Mouse (Mus musculus): ENCODE measurements around the gene Sipa1l2. TPM values are rescaled to one million over a fixed set of nuclear protein-coding genes. Genes with fewer than 3 reads are reported as not detected.
A peak's percentile ranks its signal among the peaks of the same experiment; 100 is the strongest.

Sipa1l2 gene
- total RNA-seq (2021), result 10 to 100 TPM; 34.3 to 48.1 TPM
- long read RNA-seq, experiment 1, full-length matches to known transcripts, result 9 of 23 reads
- long read RNA-seq, experiment 1, partial matches to known transcripts, result 8 of 23 reads
- long read RNA-seq, experiment 1, other reads (novel, unspliced or antisense), result 6 of 23 reads
- long read RNA-seq, experiment 2, full-length matches to known transcripts, result 9 of 53 reads
- long read RNA-seq, experiment 2, partial matches to known transcripts, result 38 of 53 reads
- long read RNA-seq, experiment 2, other reads (novel, unspliced or antisense), result 6 of 53 reads

DNA sequence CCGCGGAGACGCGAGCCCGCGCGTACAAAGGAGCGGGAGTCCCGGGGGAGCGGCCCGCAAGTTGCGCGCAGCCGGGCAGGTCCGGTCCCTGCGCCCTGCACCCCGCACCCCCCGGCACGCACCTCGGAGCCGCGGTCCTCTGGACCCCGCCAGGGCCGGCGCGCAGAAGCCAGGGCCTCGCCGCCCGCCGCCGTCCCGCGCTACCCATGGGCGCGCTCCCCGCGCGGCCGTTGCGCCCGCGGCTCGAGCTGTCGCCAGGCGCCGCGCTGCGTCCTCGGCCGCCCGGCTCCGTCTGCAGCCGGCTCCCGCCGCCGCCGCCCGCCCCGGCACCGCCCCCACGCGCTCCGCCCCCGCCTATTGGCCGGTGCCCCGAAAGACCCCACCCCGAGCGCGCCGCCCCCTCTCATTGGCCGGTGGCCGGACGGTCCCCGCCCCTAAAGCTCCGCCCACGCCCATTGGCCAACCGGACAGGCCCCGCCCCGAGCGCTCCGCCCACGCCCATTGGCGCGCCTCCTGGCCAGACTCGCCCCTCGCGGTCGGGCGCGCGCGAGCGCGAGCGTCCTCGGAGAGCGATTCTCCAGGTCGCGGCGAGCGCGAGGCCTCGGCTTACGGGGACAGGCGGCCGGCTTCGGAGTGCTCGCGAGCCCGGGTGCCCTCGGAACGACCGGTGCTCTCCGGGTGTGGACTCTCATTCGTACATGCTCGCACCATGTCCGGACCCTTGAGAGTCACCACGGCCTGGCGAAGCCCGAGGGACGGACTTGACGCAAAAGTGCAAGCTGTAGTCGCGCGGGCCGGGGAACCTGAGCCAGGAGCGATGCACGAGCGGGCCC is at the start of gene Sipa1l2:
Sipa1l2 (minus strand) TSS at position 276 of the 833 bp plus-strand sequence.
- peak; percentile 100 for DNase-seq (ENCODE audit: low spot score in 2 of 2)

DNA sequence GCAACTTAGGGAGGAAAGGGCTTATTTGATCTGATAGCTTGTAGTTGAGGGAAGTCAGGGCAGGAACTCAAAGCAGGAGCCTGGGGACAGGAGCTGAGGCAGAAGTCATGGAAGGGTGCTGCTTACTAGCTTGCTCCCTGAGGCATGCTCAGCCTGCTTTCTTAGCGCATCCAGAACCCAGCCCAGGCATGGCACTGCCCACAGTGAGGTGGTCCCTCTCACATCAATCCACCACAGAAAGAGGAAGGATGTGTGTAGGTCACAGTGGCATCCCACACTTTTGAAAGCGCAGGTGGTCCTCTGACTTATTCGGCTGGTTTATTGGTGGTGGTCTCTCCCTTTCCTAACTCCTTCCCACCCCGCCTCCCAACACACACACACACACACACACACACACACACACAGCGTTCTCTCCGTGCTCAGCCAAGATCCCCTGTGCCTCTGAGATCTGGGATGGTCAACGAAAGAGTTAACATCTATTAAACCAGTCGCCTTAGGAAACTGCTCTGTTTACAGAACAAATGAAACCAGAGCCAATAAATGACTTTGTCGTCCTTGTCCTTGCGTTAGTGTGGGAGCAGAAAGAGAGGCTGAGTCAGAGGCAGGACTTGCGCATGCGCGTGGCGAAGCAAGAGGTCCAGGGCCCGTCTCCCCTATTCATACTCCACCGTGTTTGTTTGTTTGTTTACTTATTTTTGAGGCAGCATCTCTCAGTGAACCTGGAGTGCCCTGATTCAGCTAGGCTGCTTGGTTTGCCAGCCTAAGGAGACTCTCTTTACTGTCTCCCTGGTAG is 49.1 kb upstream of the Sipa1l2 start:
- DNase-seq (ENCODE audit: low spot score in 2 of 2), result peak; percentile 62 to 76

- DNase-seq (ENCODE audit: low spot score in 2 of 2), result no peak
Measured at GRCm38 (mm10) chr8:125616935-125617334, 47.3 kb upstream of the Sipa1l2 start.

- DNase-seq (ENCODE audit: low spot score in 2 of 2), result no peak
Measured at GRCm38 (mm10) chr8:125616039-125616438, 46.4 kb upstream of the Sipa1l2 start.

DNA sequence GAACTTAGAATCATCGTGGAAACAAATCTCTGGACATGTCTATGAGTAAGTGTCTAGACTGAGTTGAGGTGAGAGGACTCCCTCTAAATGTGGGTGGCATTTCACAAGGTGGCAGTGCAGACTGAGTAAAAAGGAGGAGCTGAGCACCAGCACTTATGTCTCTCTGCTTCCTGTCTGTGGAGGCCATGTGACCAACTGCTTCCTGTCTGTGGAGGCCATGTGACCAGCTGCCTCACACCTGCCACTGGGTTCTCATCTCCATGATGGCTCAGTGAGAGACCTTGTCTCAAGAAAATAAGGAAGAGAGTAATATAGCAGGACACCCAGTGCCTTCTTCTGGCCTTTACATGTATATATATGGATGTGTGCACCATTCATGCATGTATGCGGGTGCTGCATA is 43.9 kb upstream of the Sipa1l2 start:
- no peak for DNase-seq (ENCODE audit: low spot score in 2 of 2)

- no peak for DNase-seq (ENCODE audit: low spot score in 2 of 2)
Measured at GRCm38 (mm10) chr8:125611799-125612560, 42.4 kb upstream of the Sipa1l2 start.

DNA sequence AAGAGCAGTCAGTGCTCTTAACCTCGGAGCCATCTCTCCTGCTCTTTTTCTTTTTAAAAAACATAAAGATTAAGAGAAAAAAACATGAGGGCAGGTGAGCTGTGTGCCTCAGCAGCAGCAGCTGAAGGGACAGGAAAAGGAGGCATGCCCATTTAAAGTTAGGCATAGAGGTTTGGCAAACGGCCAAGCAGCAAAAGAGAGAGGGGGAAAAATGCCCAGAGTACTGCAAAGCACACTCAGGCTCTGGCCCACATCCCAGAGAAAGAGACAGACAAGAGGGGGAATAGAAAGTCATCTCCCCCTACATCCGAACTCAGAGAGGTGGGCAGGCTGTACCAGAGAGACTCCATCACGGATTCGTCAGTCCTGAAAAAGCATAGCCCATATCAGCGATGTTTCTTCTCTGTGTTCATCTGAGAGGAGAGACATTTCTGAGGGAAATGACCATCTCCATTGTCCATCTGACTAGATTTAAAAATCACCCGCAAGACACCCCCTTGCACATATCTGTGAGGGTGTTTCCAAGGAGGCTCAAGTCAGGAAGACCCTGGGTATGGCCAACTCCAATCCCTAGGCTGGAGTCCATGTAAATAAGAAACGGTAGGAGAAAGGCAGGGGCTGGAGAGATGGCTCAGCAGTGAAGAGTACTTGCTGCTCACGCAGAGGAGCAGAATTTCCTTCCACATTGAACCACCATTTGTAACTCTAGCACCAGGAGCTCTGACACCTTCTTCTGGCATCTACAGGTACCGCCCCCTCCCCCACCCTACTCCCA is 41.6 kb upstream of the Sipa1l2 start:
- no peak for DNase-seq (ENCODE audit: low spot score in 2 of 2)

DNA sequence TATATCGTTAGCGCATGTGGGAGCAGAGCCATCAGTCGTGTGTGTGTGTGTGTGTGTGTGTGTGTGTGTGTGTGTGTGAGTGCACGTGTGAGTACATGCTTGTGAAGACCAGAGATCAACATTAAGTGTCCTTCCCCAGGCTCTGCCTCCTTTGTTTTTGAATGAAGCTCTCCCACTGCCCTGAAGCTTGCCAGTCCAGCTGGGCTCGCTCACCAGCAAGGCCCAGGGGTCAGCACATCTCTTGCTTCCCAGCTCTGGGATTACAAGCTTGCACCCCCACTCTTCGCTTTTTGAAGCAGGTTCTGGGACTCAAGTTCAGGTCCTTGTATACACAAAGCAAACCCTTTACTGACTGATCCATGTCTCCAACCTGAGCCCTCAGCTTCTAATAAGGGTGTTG is 40.1 kb upstream of the Sipa1l2 start:
- no peak for DNase-seq (ENCODE audit: low spot score in 2 of 2)

- DNase-seq (ENCODE audit: low spot score in 2 of 2), result no peak
Measured at GRCm38 (mm10) chr8:125607714-125608223, 38.2 kb upstream of the Sipa1l2 start.

DNA sequence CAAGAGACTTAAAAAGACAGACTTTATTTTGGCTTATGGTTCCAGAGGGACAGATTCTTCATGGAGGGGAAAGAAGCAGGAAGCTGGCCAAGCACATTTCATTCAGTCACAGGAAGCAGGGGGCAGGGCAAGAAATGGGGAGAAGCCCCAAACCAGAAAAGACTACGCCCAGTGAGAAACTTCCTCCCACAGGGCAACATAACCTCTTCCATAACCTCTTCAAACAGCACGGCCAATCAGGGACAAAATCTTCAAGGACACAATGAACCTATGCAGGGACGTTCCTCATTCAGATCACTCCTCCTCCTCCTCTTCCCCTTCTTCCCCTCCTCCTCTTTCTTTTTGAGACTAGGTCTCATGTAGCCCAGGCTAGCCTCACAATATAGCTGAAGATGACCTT is 37.3 kb upstream of the Sipa1l2 start:
- no peak for DNase-seq (ENCODE audit: low spot score in 2 of 2)

GRCm38 (mm10) chr8:125604817-125605512 is 35.4 kb upstream of the Sipa1l2 start:
- no peak for DNase-seq (ENCODE audit: low spot score in 2 of 2)

DNA sequence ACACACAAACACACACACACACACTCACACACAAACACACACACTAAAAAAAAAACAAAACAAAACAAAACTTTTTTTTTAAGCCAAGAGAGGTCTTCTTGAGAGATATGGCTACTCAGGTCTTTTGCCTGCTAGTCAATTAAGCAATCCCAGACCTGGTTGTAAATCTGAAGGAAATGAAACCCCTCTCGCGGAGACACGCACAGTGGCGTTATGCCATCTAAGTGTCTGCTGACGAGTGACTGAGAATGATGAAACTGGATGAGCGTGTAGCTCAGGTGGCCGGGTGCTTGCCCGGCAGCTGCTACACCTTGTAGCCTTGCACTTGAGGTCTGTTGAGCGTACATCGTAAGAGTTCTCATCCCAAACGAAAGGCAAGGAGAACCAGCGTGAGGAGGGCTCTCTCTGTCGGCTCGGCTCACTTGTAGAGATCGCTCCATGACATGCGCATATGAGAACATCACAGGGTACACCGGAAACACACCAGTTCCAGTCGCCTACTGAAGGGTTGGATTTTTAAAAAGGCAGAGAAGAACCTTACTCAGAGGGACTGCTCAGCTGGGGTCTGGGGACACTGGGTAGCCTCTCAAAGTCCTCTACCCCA is 34.7 kb upstream of the Sipa1l2 start:
- no peak for DNase-seq (ENCODE audit: low spot score in 2 of 2)

DNA sequence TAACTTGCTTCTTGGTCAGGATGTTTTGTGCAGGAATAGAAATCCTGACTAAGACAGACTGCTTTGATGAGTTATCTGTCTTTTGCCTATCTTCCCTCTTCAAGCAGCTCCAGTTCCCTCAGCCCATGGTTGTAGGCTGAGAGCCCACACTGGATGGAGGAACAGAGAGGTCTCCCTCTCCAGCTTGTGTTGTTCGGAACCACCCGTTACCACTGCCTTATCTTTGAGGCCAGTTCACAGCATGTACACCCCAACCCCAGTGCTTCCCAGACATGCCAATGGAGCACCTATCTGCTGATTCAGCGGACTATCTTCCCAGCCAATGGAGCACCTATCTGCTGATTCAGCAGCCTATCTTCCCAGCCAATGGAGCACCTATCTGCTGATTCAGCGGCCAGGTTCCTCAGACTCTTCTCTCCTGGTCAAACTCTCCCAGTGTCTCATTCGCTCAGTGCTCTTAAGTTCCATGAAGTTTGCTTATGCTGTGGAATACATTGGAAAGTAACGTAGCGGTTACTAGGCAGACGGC is 33.8 kb upstream of the Sipa1l2 start:
- no peak for DNase-seq (ENCODE audit: low spot score in 2 of 2)

GRCm38 (mm10) chr8:125600033-125600686 is 30.6 kb upstream of the Sipa1l2 start:
- DNase-seq (ENCODE audit: low spot score in 2 of 2), result no peak

DNA sequence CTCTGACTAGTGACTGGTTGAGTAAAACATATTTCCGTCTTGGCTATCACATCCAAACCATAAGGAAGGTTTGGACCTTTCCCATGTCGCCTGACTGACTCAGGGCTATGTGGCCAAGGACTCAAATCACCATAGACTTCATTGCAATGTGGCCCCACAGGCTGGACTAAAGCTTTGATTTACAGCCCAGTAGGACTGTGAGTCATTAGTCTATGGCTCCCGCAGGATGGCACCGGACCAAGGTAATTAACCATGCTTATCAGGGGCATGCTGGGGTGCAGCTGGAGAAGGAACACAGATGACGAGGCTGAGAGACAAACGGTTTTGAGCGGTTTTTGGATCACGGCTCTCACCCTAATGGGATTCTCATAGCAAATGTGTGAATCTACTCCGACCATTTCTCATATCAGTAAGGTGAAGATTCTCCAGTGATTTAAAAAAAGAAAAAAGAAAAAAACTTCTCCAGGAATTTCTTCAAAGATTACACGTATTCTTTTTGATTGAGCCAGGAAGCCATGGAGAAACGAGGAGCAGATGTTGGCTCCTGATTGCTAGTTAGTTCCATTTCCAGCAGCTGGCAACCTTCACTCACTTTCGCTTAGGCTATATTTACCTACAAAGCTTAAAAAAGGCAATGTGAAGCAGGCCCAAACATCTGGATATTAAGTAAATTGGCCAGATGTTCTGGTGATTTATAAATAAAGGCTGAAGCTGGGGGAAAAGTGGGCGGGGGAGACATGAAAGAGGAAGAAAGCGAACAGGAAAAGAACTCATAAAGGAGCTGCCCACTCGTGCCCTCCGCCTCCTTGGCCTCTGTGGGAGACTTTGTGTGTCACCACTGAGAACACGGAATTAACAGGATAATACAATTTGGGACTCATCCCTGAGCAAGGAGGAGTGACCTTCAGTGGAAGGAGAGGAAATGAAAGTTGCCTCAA is 26.2 kb upstream of the Sipa1l2 start:
- peak; percentile 56 to 73 for DNase-seq (ENCODE audit: low spot score in 2 of 2)

- DNase-seq (ENCODE audit: low spot score in 2 of 2), result no peak
Measured at GRCm38 (mm10) chr8:125590363-125590762, 20.8 kb upstream of the Sipa1l2 start.

GRCm38 (mm10) chr8:125586587-125586986 is 17.0 kb upstream of the Sipa1l2 start:
- DNase-seq (ENCODE audit: low spot score in 2 of 2), result no peak
